Mouse (Mus musculus) thymus, postnatal 36 days (tissue): ENCODE measurements at regions not wholly inside any gene's neighbourhood (a gene's known extent, or its start where the extent isn't known, plus 50 kb on each side); places are given as distances from the start of the nearest gene placed in this dataset.
"Not testable (repeated sequence)": the region's sequence is repeated elsewhere in the genome, so short reads cannot be mapped to it uniquely, and the experiment has no call there.

Experiments
- DNase-seq, 2 experiments: peaks; one replicate each; pipeline ENCODE4 v3.0.0; 2022; ENCODE audit warnings: mixed read lengths in 2 of 2

DNA sequence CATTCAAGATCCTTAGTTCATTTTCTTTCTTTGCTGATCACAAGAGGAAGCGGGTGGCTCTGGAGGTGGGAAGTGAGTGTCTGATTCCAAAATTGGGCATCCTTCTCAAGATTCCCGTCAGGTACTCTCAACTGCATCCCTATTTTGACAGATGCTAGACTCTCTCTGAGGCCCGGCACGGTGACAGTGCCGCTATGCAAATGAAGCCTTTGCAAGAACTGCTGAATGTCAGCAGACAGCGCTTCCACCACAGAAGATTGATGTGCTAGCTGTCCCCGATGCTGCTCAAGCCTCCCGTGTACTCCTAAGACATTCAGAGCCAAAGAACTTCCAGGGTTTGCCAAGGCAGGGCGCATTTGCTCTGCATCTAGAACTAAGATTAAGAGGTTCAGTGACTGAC lies 50.9 kb upstream of the Cpne4 start:
- no peak for DNase-seq

DNA sequence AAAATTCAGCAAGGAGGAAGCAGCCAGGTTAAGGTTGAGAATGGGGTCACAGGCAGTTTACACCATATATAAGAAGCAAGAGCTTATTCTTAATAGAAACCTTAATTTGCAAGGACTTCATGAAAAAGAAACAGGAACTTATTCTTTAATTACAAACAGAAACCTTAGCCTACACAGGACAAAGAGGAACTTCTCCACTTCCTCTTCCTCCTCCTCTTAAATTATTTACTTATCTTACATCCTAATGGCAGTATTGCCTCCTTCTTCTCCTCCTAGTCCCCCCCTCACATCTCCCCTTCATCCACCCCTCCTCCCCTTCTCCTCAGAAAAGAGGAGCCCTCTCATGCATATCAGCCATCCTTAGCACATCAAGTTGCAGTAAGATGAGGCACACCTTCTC lies 56.4 kb upstream of the Cpne4 start:
- no peak for DNase-seq

DNA sequence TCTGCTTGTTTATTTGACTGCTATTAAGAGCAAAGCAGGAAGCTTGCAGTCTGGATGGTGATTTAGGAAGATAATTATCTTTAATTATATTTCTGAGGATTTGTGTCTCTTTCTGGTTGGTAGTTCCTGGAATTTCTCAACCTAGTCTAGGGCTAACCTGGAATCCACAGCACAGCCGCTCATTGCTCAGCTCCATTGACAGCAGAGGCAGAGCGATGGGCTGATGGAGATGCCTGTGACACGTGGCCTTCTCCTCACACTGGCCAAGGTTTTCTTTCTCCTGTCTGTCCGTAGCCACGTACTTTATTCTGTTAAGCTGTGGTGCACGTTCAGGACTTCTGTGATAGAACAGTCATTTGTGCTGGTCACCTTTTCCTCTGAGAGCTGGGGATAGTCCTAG lies 57.7 kb upstream of the Cpne4 start:
- no peak for DNase-seq

DNA sequence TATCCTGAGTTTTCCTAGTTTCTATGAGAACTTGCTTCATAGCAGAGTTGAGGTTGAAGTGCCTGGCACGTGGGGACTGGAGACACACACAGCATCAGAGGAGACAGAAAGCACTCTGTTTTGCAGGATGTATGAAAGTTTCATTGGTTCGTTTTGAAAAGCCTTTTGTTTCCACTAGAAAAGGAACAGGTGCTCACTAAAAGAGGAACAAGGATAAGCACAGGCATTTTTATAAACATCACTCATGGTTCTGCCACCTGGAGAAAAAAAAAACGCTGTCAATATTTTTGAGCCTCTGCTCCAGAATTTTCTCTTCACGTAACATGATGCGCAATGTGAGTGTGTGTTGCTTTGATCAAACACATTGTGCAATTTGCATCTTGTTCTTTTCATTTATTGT lies 64.6 kb upstream of the Cpne4 start:
- DNase-seq, result no peak

DNA sequence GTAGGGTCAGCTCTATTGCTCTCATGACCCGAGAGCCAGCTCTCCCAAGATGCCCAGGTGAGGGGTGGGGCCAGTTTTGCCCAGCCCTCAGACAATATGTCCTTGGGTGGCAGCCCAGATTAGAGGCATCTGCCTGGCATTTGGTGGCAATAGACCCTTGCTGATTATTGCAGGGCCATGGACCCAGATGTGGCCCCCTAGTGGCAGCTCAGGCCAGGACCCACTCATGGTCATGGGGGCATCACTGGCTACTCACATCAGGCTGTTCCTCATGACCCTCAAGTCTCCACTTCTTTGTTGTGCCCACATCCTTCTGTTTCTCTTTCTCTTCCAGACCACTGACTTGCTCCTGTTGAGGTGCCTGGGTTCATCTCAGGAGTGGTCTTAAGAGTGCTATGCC lies 66.4 kb upstream of the Cpne4 start:
- no peak for DNase-seq

DNA sequence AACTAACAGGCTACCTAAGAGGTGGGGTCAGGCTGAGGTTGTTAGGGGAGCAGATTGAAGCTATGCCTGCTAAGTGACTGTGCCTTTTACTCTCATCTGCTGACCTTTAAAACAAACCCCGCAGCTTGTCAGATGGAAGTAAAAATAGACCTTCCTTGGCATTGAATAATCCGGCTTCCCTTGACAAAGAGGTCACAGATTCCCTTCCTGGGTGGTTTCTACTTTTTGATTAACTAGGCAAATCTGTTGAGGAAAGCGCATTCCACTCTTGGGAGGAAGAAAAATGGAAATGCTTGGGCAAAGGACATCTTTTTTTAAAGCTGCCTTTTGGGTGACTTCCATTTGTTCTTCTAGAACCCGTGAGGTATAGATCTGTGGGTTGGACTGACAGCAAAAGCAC lies 72.3 kb upstream of the Cpne4 start:
- no peak for DNase-seq

DNA sequence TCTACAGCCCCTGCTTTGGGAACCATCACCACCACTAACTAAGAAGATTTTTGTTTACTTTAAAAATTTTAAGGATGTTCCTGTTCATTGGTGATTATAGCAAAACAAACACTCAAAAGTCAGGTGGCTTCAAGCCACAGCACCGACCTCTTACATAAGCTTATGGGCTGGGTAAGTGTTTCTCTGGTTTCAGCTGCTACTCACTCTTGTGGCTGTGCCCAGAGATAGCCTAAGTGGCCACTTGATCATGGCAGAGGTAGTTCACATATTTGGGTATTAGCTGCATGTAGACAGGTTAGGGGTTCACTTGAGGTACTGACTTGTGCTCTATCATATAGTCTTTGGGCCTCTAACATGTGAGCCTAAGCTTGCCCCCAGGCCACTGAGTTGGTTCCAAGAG lies 79.8 kb upstream of the Cpne4 start:
- no peak for DNase-seq

DNA sequence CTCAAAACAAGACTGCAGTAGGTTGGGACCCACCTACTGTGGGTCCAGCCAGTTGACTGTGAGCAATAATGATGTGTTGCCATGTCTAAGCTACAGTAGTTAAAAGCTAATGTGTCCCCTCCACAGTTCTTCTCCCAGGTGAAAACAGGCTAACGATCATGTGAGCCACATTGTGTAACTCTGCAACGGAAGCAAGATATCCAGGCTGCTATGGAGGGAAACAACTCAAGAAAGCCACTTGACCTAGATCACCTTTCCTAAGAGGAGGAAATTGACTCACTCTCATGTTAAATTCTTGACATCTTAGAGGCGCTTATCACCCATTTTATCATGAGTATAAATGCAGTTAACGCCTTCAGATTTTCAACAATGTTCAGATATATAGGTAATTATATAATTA lies 83.4 kb upstream of the Cpne4 start:
- no peak for DNase-seq

DNA sequence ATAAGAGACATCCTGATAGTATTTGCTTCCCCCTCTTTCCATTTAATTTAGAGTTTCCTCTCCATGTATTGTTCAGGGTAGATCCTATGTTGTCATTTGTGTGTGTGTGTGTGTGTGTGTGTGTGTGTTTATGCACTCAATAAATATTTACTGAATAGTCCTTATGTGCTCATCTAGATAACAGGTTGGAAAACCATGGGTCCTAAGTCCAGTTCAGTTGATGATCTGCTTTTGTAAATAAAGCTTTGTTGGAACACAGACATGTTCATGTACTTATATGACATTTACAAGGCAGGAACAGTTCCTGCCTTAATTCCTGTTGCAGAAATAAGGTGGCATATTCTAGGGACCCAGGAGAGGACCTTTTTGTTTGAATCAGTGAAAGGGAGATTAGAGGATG lies 87.0 kb upstream of the Cpne4 start:
- DNase-seq, result no peak

DNA sequence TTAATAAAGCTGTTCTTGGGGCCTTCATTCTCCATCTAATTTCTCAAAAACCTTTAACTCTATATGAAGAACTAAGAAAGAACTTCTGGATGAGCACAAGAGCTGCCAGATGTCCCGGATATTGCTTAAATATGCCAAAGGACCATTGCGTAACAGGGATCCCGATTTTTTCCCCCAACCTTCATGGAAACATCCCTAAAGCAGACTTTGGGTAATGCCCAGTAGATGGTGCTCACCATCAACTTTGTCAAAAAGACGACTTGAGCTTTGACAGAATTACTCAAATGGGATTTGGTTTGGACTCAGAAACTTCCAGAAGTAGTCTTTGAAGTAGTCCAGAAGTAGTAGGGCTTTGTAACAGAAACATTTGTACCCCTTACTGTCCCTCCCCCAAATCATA lies 89.5 kb upstream of the Cpne4 start:
- no peak for DNase-seq

DNA sequence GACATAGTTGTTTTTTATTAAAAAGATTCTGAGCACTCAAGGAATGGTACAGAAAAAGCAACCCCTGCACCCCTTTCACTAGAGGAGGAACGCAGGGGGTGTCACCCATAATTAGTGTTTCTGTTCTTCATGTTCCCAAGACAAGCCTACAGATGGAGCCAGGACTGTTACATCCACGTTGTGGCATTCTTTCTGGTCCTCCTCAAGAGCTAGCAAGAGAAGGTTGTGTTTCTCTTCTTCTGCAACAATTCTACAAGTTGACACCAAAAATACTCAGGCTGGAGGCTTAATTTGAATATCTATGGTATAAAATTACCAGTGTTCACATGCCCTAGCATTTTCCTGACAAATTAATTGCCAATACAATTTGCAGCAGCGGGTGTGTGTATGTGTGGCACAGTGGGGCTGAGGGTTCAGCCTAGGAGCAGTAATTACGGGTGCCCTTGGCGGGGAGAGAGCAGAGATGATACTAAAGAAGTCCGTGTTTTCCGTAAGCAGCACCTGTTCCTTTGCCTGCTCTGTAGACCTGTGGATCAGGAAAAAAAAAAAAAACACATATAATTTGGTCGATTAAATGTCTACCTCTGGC lies 98.4 kb upstream of the Cpne4 start:
- DNase-seq, result no peak

DNA sequence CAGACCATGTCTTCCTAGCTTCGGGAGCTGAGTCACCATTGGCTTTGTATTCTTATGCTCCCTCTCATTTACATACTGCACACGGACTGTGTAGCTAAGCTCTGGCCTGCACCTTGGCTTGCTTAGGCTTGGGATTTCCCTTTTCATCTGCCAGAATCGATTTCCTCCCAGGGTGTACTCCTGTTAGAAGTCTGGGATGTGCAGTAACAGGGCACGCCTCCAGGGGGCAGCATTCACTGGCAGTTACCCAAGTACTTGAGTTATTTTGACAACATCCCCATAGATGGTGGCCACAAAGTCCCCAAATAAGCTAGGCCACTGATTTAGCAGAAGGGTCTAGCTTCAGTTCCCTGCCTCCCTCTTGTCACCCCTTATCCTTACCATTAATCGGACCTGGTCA lies 102.2 kb upstream of the Cpne4 start:
- DNase-seq, result peak; percentile 22 to 26

DNA sequence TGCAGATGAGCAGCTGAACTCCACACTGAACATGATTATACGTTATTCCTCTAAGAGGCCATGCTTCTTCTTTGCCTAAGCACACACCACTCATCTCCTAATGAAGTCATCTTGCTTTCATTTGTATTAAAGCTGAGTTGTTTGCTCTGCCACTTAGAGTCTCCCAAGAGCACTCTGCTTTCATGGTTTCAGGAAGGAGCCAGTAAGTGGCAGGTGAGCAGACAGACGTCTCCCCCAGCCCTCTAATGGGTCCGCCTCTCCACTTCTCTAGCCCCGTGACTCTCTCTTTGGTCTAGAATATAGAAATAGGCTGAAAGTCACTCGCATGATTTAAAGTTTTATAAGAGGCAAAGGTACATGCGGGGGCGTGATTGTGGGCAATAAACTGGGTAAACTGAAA lies 103.8 kb upstream of the Cpne4 start:
- no peak for DNase-seq

DNA sequence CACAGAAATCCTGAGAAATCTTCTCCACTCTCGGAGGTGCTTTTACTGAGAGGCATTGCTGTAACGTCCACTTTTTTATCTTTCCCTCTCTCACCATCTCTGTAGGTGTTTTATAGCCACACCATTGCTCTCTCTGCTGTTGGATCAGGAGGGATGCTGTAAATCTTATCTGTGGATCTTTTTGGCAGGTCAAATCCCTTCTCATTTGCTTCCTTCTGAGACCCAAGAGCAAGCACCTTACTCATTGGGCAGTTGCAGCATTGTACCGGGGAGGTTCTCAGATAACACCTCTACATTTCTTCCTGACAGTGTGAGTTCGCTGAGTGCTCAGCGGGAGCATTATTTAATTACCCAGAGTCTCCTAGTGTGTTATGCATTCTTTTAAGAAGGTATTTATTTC lies 75.5 kb upstream of the Acpp start:
- DNase-seq, result no peak

DNA sequence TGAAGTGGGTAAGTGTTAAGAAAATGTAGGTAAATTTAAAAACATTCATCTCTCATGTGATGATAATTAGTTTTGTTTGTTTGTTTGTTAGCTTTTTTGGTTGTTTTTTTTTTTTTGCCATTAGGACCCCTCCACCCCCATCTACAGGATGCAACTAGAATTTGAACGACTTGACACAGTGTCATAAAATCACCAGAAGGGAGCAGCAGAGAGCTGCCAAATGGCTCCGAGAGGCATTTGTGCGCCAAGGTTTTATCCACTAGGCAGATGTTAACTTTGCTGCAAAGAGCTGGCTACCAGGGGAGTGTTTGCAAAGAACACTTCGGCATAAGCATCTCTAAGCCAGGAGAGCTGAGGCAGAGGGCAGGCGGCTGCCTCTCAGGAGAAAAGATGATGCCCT lies 72.7 kb upstream of the Acpp start:
- DNase-seq, result peak in 1 of 2 experiments; percentile 4

DNA sequence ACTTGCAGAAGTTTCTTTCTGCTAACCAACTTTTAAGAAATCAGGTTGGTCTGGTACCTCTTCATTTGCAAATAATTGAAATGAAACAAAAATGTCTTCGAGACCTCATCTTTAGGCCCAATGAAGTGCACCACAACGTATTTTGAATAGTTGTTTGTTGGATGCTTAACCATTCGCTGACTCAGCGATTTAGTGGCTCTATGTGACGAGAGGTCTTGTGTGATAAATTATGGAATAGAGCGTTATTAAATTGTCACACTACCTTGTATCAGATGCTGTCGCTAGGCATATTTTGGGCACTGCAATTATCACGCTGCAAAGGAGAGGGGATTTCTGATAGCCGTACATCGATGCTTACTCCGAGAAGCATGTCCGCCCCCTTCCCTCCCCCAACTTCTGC lies 71.8 kb upstream of the Acpp start:
- no peak for DNase-seq

DNA sequence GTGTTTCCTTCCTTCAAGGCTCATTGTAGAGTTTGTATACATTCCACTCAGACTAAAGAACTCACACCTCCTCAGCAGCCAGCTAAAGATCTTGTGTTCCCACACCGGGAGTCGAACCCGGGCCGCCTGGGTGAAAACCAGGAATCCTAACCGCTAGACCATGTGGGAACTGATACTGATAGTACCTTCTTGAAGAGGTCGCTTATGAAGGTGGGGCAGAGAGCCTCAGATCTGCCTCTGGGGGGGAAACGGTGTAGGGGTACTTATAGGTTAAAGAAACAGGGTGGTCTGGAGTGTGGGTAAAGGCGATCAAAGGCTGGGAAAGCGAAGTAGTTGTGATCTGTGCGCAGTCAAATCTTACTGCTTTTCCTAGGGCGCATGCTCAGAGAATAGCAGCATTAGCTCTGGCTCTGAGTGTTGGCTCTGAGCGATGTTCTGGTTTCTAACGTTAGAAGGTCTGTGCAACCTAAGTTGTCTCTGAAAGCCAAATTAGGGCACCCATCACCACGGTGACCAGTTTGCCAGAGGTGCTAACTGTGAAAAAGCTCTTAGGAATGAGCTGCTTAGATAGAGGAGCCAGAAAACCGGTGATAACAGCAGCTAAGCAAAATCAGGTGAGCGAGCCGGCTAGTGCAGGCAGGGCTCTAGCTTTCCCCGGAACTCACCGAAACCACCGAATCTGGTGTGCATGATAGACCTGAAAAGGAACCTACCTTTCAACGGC lies 71.2 kb upstream of the Acpp start:
- DNase-seq, result no peak

DNA sequence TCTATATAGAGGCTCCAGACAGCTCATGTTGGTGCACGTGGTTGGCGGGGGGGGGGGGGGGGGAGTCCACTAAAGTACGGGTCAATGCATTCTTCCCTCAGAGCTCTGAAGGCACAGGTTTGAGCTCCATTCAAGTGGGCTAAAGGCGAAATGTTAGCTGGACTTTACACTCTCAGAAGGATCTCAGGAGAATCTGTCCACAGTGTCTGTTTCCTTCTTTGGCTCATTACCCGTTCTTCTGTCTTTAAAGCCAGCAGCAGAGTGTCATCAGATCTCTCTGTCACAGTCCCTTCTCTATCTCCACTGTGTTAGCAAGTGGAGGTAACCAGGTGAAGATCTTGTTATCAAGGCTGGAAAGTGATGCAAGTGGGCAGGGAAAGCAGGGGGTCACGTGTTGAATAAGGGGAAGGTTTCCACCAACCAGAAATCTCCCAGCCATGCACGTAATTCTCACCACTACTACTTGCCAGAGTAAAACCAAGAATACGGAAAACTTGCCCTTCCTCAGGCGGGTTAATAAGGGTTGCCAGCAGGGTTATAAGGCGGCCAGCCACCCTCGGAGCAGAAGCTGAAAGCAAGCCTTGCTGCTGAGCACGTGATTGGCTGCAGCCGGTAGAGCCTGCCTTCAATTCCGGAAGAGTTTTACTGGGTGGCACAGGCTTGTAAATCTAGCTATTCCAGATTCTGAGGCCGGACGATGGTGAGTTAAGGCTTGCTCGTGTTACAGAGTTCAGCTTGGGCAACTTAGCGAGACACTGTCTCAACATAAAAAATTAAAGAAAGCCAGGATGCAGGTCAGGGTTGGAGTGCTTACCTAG lies 70.2 kb upstream of the Acpp start:
- DNase-seq, result no peak

DNA sequence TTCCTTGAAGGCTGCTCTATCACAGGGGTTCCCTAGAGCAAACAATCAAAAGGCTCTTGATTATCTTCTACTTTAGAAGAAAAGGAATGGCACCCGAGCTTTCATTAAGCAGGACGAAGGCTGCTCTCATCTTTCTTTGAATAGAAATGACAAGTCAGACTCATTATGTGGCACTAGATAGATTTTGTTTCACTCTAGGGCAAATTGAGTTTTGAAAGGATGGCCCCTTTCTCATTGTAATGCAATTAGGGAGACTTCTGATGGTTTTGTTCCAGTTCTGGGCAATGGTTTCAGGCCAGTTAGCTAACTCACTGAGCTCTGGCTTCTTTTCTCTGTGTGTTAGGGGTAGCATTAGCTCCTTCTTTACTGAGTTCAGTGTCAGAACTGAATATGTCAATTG lies 69.5 kb upstream of the Acpp start:
- DNase-seq, result no peak

DNA sequence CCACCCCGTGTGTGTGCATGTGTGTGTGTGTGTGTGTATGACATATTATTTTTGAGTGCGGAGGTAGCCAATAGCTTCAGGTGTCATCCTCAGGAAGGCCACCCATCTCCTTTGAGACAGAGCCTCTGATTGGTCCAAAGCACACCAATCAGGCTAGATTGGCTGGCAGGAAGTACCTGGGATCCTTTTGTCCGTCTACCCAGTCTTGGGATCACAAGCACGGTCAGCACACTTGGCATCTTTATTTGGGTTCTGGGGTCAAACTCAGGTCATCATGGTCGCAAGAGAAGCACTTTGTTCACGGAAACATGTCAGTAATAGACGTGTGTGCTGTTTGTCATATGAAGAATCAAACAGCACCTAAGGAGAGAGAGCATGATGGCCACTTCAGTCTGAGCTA lies 68.9 kb upstream of the Acpp start:
- no peak for DNase-seq

DNA sequence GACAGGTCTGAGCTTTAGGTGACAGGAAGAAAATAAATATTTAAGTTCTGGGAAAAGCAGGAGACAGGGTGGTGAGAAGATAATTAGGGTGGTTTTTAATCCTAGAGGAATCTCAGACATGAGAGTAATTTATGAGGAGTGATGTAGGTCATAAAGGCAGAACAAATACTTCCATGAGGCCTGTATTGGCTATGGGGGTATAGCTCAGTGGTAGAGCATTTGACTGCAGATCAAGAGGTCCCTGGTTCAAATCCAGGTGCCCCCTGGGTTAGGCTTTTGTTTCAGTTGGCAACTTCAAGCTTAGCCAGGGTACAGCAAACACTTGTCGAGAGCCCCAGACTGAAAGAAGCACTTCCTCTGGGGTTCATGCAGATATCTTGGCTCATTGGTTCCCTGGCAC lies 66.3 kb upstream of the Acpp start:
- DNase-seq, result no peak

DNA sequence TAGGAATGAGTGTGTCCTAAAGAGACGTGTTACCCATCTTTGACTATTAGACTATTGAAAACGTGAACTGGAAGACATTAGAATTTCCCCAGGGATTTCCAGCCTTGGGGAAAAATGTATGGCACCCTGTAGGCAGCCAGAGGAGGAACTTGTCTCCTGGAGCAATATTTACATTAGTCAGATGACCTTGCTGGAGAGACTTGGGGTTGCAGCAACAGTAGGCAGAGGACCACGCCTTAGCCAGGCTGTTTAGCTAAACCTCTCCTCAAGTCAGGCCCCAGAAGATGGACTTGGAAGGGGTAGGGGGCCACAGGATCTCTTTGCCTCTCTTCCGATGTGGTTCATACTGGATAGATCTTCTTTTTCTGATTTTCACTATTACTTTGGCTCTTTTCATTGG lies 64.1 kb upstream of the Acpp start:
- DNase-seq, result no peak

DNA sequence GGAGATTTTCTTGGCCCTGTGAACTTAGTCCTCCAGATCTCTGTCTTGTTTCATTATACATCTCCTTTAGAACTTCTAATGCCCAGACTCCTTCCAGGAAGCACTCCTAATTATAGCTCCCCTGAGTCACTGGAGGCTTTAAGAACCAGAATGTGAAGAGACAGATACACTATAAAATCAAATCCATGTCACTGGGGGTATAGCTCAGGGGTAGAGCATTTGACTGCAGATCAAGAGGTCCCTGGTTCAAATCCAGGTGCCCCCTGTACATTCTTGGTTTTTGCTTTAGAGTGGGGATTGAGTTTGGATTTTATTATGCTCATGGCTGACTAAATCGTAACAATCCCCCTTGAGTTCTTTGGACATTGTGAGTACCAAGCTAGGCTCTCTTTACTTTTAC lies 62.4 kb upstream of the Acpp start:
- no peak for DNase-seq

DNA sequence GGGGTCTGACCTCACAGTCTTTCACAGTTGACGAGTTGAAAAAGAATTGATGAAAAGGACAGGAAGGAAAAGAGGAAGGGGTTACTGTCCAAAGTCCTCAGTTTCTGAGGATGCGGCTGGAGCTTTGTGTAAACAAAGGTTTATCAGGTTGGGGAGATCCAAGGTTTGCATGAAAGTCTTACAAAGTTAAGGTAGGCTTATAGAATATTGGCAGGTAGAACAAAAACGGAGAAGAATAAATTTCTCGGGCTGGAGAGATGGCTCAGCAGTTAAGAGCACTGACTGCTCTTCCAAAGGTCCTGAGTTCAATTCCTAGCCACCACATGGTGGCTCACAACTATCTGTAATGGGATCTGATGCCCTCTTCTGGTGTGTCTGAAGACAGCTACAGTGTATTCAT lies 60.9 kb upstream of the Acpp start:
- not testable (repeated sequence) for DNase-seq
